Mouse (Mus musculus) hematopoietic multipotent progenitor cell, adult 10-12 weeks (in vitro differentiated cells): Measurements from ENCODE around the gene Prpf8. TPM values are rescaled to one million over a fixed set of nuclear protein-coding genes. Genes with fewer than 3 reads are reported as not detected.

ENCODE experiments used
- polyA plus RNA-seq: library from polyadenylated mRNA; stranded (reverse); fragments of >175 nt; gene quantifications from 2 replicates; pipeline ENCODE4 v1.2.3, GENCODE M21; 2012; ENCODE audit warnings: low replicate concordance

The Prpf8 gene
- polyA plus RNA-seq, result 35.6 and 48.5 TPM in 2 replicates

GRCm38 (mm10) chr11:75486601-75487285 lies at the start of gene Prpf8:
Prpf8 (plus strand) TSS chr11:75486816.

GRCm38 (mm10) chr11:75439363-75439762 lies 47.3 kb upstream of the Prpf8 start, which contains the start of gene Serpinf2:
Serpinf2 (minus strand) TSS chr11:75439591.

GRCm38 (mm10) chr11:75453991-75454930 lies 32.4 kb upstream of the Prpf8 start, which contains the start of gene Wdr81:
Wdr81 (minus strand) TSS chr11:75454717.

GRCm38 (mm10) chr11:75460844-75461742 lies 25.5 kb upstream of the Prpf8 start, which contains the start of gene Tlcd2:
Tlcd2 (plus strand) TSS chr11:75461715.

DNA sequence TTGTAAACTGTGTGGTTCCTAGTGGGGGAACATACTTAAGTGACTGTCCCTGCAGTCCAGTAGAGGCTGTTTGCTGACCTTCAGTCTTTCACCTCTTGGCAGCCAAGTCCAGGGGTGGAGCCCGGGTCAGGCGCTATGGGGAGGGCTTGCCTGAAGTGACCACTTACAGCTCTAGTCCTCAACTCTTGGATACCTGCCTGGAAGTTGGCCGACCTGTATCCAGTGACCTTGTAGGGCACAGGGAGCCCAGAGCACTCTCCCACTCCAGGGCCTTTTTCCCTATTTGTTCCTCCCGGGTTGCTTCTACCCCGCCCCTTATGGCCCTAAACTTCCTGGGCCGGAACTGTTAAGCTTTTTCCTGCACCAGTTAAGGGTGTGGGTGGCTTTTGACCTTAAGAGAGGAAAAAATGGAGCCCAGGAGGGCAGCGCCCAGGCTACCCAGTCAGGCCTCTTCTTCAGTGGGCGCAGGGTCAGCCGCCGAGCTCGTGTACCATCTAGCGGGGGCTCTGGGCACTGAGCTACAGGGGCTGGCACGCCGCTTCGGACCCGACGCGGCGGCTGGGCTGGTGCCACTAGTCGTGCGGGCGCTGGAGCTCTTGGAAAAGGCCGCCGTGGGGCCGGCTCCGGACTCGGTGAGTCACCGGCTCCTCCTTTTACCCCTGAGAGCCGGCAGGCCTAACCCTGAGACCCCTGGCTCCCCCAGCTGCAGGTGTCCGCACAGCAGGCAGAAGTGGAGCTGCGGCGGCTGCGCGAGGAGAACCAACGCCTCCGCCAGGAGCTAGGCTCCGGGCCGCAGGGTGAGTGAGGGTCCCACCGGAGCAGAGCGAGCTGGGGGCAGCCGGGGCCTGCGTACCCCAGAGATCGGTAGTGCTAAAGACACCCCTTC lies 23.4 kb downstream of the Prpf8 start, which contains the start of gene Rilp:
Gene Rilp (plus strand): TSS at position 354 of the 886 bp plus-strand sequence.

GRCm38 (mm10) chr11:75513336-75513735 lies 26.7 kb downstream of the Prpf8 start, which contains the start of gene Scarf1:
Scarf1 (plus strand) TSS chr11:75513540.

GRCm38 (mm10) chr11:75531469-75532242 lies 45.0 kb downstream of the Prpf8 start, which contains the start of gene Slc43a2:
Slc43a2 (plus strand) TSS chr11:75531694.

Other genes with a start within 250 kb of the Prpf8 start
- gene Rpa1, start 138.5 kb upstream of the Prpf8 start, polyA plus RNA-seq, result 37.8 and 66.8 TPM in 2 replicates
- gene Smyd4, start 138.4 kb upstream of the Prpf8 start, polyA plus RNA-seq, result 1.7 and 1.8 TPM in 2 replicates
- gene Serpinf1, start 64.1 kb upstream of the Prpf8 start, polyA plus RNA-seq, result 1.9 and 3.1 TPM in 2 replicates
- gene Serpinf2, start 47.2 kb upstream of the Prpf8 start, polyA plus RNA-seq, result 0.07 TPM in 1 of 2 replicates, not detected in the other
- gene Wdr81, start 32.1 kb upstream of the Prpf8 start, polyA plus RNA-seq, result 47.7 and 48.9 TPM in 2 replicates
- gene Tlcd2, start 25.1 kb upstream of the Prpf8 start, polyA plus RNA-seq, result 4.7 and 6.8 TPM in 2 replicates
- 0.62 and 1.0 TPM in 2 replicates for gene Rilp, start 23.3 kb downstream of the Prpf8 start, polyA plus RNA-seq
- 0.47 and 1.5 TPM in 2 replicates for gene Scarf1, start 26.7 kb downstream of the Prpf8 start, polyA plus RNA-seq
- gene Slc43a2, start 44.9 kb downstream of the Prpf8 start, polyA plus RNA-seq, result 63.1 and 118 TPM in 2 replicates
- gene Pitpna, start 101.3 kb downstream of the Prpf8 start, polyA plus RNA-seq, result 51.6 and 123 TPM in 2 replicates
- gene Inpp5k, start 144.2 kb downstream of the Prpf8 start, polyA plus RNA-seq, result 23.2 and 144 TPM in 2 replicates
- 119 and 191 TPM in 2 replicates for gene Myo1c, start 163.7 kb downstream of the Prpf8 start, polyA plus RNA-seq
- gene Crk, start 192.4 kb downstream of the Prpf8 start, polyA plus RNA-seq, result 122 and 250 TPM in 2 replicates
- gene Ywhae, start 246.1 kb downstream of the Prpf8 start, polyA plus RNA-seq, result 107 and 139 TPM in 2 replicates